In the genomic region with DNA sequence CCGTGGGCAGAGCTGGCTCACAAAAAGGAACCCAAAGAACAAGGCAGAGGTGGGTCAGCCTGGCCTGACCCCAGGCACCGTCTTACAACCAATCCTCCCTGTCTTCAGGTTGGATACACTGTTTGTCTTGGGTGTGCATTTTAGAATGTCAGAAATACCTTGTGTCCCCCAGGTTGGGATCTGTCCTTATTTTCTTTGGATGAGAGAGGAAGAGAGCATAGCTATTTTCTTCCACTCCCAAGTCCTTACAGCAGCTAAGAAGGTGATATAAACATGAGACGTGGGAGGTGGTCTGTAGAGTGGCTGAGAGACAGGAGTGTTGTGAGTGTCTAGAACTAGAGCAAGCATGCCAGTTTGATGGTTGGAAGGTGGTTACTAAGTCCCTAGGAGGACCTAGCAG, we compare ENCODE assay signal across 28 mouse cellular contexts. TPM values are rescaled to one million over a fixed set of nuclear protein-coding genes. Genes with fewer than 3 reads are reported as not detected.
DNase-seq lines count a peak whose midpoint lies in the region; ATAC-seq and TF ChIP-seq lines count a peak whose summit lies in the region.
"Had no signal": no experiment of that assay in that cellular context is flagged by ENCODE, and none has a peak within 500 bp of the region (broad histone marks: within the 10 kb centered on the region; RNA-seq: fewer than 3 reads in every experiment).

No protein-coding gene starts in this region.

- no peak for TF ChIP-seq CTCF in embryonic fibroblast, embryonic 13.5 days (IDR thresholded peaks at IDR 0.05; ENCODE audit: borderline replicate concordance, insufficient read depth, low read length)

- no peaks in the 10 kb centered on the region; the same call in none of the 2 replicates for H3K4me1 ChIP-seq in hindbrain, embryonic 13.5 days (replicated peaks)
- H3K4me1 ChIP-seq in hindbrain, embryonic 11.5 days (replicated peaks; ENCODE audit: control insufficient read depth, insufficient read depth, low read length) = no peaks in the 10 kb centered on the region
- H3K4me1 ChIP-seq in kidney, embryonic 16.5 days (ENCODE audit: insufficient read depth, low read length) = peaks cover 60% of the 10 kb centered on the region
- no peaks in the 10 kb centered on the region for H3K4me1 ChIP-seq in embryonic fibroblast, embryonic 13.5 days (ENCODE audit: control insufficient read depth, insufficient read depth, low read length)
- peaks cover 33% of the 10 kb centered on the region for H3K4me1 ChIP-seq in neural tube, embryonic 12.5 days
- H3K4me1 ChIP-seq: forebrain, embryonic 13.5 days had no signal

- H3K4me2 ChIP-seq in hindbrain, embryonic 13.5 days = peak overlapping the region; percentile 83
- H3K4me2 ChIP-seq in hindbrain, embryonic 11.5 days (replicated peaks; ENCODE audit: low read depth, low read length) = no peak overlapping the region
- peak overlapping the region; percentile 90 for H3K4me2 ChIP-seq in kidney, embryonic 16.5 days (replicated peaks; ENCODE audit: low read depth, low read length)
- H3K4me2 ChIP-seq in neural tube, embryonic 12.5 days (replicated peaks) = peak overlapping the region; percentile 100
- H3K4me2 ChIP-seq: embryonic facial prominence, embryonic 13.5 days; forebrain, embryonic 13.5 days; limb, embryonic 12.5 days; liver, embryonic 11.5 days; midbrain, embryonic 13.5 days had no signal

- peaks cover 96% of the 10 kb centered on the region for H3K27me3 ChIP-seq in hindbrain, embryonic 13.5 days
- H3K27me3 ChIP-seq in hindbrain, embryonic 11.5 days (ENCODE audit: control insufficient read depth, insufficient read depth, low read length) = peaks cover 97% of the 10 kb centered on the region
- H3K27me3 ChIP-seq in kidney, embryonic 16.5 days (ENCODE audit: insufficient read depth, low read length) = no peaks in the 10 kb centered on the region
- no peaks in the 10 kb centered on the region for H3K27me3 ChIP-seq in neural tube, embryonic 12.5 days (replicated peaks)

- intact Hi-C loops in heart, postnatal 14 days (cut with DNase I) = no loop called here

- H3K9ac ChIP-seq in hindbrain, embryonic 13.5 days = peak overlapping the region; percentile 99
- H3K9ac ChIP-seq in hindbrain, embryonic 11.5 days (ENCODE audit: low read depth, low read length) = no peak overlapping the region
- peak overlapping the region; percentile 98 for H3K9ac ChIP-seq in kidney, embryonic 16.5 days (replicated peaks; ENCODE audit: low read length)
- peak overlapping the region; percentile 100 for H3K9ac ChIP-seq in neural tube, embryonic 12.5 days
- H3K9ac ChIP-seq: embryonic facial prominence, embryonic 13.5 days; forebrain, embryonic 13.5 days; limb, embryonic 12.5 days; liver, postnatal 0 days; midbrain, embryonic 13.5 days had no signal

- no peak for DNase-seq in hindbrain, embryonic 11.5 days (ENCODE audit: low spot score)
- no peak for DNase-seq in kidney, adult 11 months
- DNase-seq in heart, postnatal 14 days = no peak
- DNase-seq: adrenal gland, postnatal 10 days; cerebellum, adult 2 months; cerebellum, postnatal 25 days; gastrocnemius, postnatal 36 days; heart, postnatal 4 days; kidney, adult 9 months; liver, postnatal 0 days; lung, postnatal 14 days; thymus, postnatal 36 days had no signal

- ATAC-seq in hindbrain, embryonic 13.5 days (ENCODE audit: low FRiP score) = no peak
- ATAC-seq in hindbrain, embryonic 11.5 days (ENCODE audit: low FRiP score) = no peak
- no peak for ATAC-seq in kidney, embryonic 16.5 days (ENCODE audit: low FRiP score, low TSS enrichment)
- no peak for ATAC-seq in neural tube, embryonic 12.5 days (ENCODE audit: low FRiP score, low read depth)
- ATAC-seq in megakaryocyte progenitor cell, adult 5-6 weeks (replicated peaks; ENCODE audit: poor library complexity) = no peak
- ATAC-seq: forebrain, embryonic 13.5 days; liver, postnatal 0 days; midbrain, embryonic 13.5 days had no signal

- H3K9me3 ChIP-seq in hindbrain, embryonic 13.5 days = no peaks in the 10 kb centered on the region
- H3K9me3 ChIP-seq in hindbrain, embryonic 11.5 days (ENCODE audit: control insufficient read depth, low read length) = no peaks in the 10 kb centered on the region
- H3K9me3 ChIP-seq in kidney, embryonic 16.5 days (ENCODE audit: low read length) = no peaks in the 10 kb centered on the region
- no peaks in the 10 kb centered on the region for H3K9me3 ChIP-seq in neural tube, embryonic 12.5 days
- H3K9me3 ChIP-seq: embryonic facial prominence, embryonic 13.5 days; forebrain, embryonic 13.5 days; limb, embryonic 12.5 days; midbrain, embryonic 13.5 days had no signal

- peak overlapping the region; percentile 100 for H3K27ac ChIP-seq in hindbrain, embryonic 13.5 days
- H3K27ac ChIP-seq in hindbrain, embryonic 11.5 days (ENCODE audit: low read depth, low read length) = no peak overlapping the region; the same call in 1 of the 2 replicates
- peak overlapping the region; percentile 99 for H3K27ac ChIP-seq in kidney, embryonic 16.5 days (ENCODE audit: low read length)
- H3K27ac ChIP-seq in embryonic fibroblast, embryonic 13.5 days (ENCODE audit: insufficient read depth, low read length) = peak overlapping the region; percentile 19
- peak overlapping the region; percentile 99 for H3K27ac ChIP-seq in neural tube, embryonic 12.5 days
- H3K27ac ChIP-seq: embryonic facial prominence, embryonic 13.5 days; forebrain, embryonic 13.5 days; layer of hippocampus, adult 2 months; limb, embryonic 12.5 days; midbrain, embryonic 13.5 days had no signal

- WGBS in hindbrain, embryonic 13.5 days = 5% methylated on average over 3 of the region's 3 CpGs
- WGBS in hindbrain, embryonic 11.5 days = 0% methylated on average over 3 of the region's 3 CpGs
- 31% methylated on average over 3 of the region's 3 CpGs for WGBS in kidney, embryonic 16.5 days
- 4% methylated on average over 3 of the region's 3 CpGs for WGBS in neural tube, embryonic 12.5 days

- peak overlapping the region; percentile 57 for H3K4me3 ChIP-seq in hindbrain, embryonic 13.5 days
- no peak overlapping the region for H3K4me3 ChIP-seq in hindbrain, embryonic 11.5 days (ENCODE audit: low read depth, low read length)
- peak overlapping the region; percentile 71 for H3K4me3 ChIP-seq in kidney, embryonic 16.5 days (ENCODE audit: low read length)
- H3K4me3 ChIP-seq in embryonic fibroblast, embryonic 13.5 days (ENCODE audit: insufficient read depth, low read length) = 0 out of 2 replicates have a peak overlapping the region, but pooled peaks have one; percentile 58
- H3K4me3 ChIP-seq in neural tube, embryonic 12.5 days = peak overlapping the region; percentile 99
- H3K4me3 ChIP-seq: embryonic facial prominence, embryonic 13.5 days; forebrain, embryonic 13.5 days; layer of hippocampus, adult 2 months; limb, embryonic 12.5 days; midbrain, embryonic 13.5 days had no signal

- no peaks in the 10 kb centered on the region for H3K36me3 ChIP-seq in hindbrain, embryonic 13.5 days
- no peaks in the 10 kb centered on the region for H3K36me3 ChIP-seq in hindbrain, embryonic 11.5 days (ENCODE audit: control insufficient read depth, insufficient read depth, low read length)
- H3K36me3 ChIP-seq in kidney, embryonic 16.5 days (ENCODE audit: insufficient read depth, low read length) = 0 out of 2 replicates have a peak, but pooled peaks cover 5% of the 10 kb centered on the region
- peaks cover 15% of the 10 kb centered on the region for H3K36me3 ChIP-seq in neural tube, embryonic 12.5 days
- H3K36me3 ChIP-seq: embryonic facial prominence, embryonic 13.5 days; limb, embryonic 12.5 days; midbrain, embryonic 13.5 days had no signal

- no peak for TF ChIP-seq POLR2A in embryonic fibroblast, embryonic 13.5 days (IDR thresholded peaks at IDR 0.05; ENCODE audit: low read depth, low read length)

RNA-seq across cellular contexts. Expression of gene Hoxb6, which starts 5.2 kb away (rescaled TPM):
- polyA plus RNA-seq in hindbrain, embryonic 13.5 days (2015; fragmentation: Nextera tagmentation; extraction: Ambion mirVana) = 81.9 and 132 TPM in 2 replicates
- 15.9 and 38.5 TPM in 2 replicates for polyA plus RNA-seq in hindbrain, embryonic 11.5 days (2014; fragmentation: Nextera tagmentation; extraction: Ambion mirVana)
- polyA plus RNA-seq in kidney, embryonic 16.5 days (2015; fragmentation: Nextera tagmentation; extraction: Ambion mirVana) = 50.3 and 55.7 TPM in 2 replicates
- 9.6 and 14.1 TPM in 2 replicates for polyA plus RNA-seq in embryonic fibroblast, embryonic 13.5 days (2011; ENCODE audit: insufficient read length, low read depth, missing spikeins)
- 145 and 151 TPM in 2 replicates for polyA plus RNA-seq in neural tube, embryonic 12.5 days (2016; fragmentation: Nextera tagmentation; extraction: Ambion mirVana)
- not detected in 2 replicates for total RNA-seq in megakaryocyte progenitor cell, adult 5-6 weeks (2015)
- total RNA-seq in megakaryocyte progenitor cell, adult 5-6 weeks (2017) = 0.30 TPM in 1 of 2 replicates, not detected in the other
- total RNA-seq in heart, postnatal 14 days (2021) = not detected
- total RNA-seq: heart, adult 8-10 months; heart, postnatal 4 days; layer of hippocampus, adult 2 months; layer of hippocampus, postnatal 25 days; left cerebral cortex, postnatal 14 days; megakaryocyte, adult 5-6 weeks had no signal
- polyA plus RNA-seq: forebrain, embryonic 13.5 days; heart, embryonic 14.5 days; liver, postnatal 0 days; midbrain, embryonic 13.5 days had no signal

RNA-seq across cellular contexts. Expression of gene Hoxb5, which starts 5.7 kb away (rescaled TPM):
- polyA plus RNA-seq in hindbrain, embryonic 13.5 days (2015; fragmentation: Nextera tagmentation; extraction: Ambion mirVana) = 196 and 216 TPM in 2 replicates
- polyA plus RNA-seq in hindbrain, embryonic 11.5 days (2014; fragmentation: Nextera tagmentation; extraction: Ambion mirVana) = 33.1 and 42.5 TPM in 2 replicates
- 19.2 and 24.3 TPM in 2 replicates for polyA plus RNA-seq in kidney, embryonic 16.5 days (2015; fragmentation: Nextera tagmentation; extraction: Ambion mirVana)
- polyA plus RNA-seq in embryonic fibroblast, embryonic 13.5 days (2011; ENCODE audit: insufficient read length, low read depth, missing spikeins) = 4.1 and 5.9 TPM in 2 replicates
- polyA plus RNA-seq in neural tube, embryonic 12.5 days (2016; fragmentation: Nextera tagmentation; extraction: Ambion mirVana) = 79.2 and 94.7 TPM in 2 replicates
- total RNA-seq in megakaryocyte progenitor cell, adult 5-6 weeks (2015) = 0.07 and 0.44 TPM in 2 replicates
- total RNA-seq in megakaryocyte progenitor cell, adult 5-6 weeks (2017) = 0.14 TPM in 1 of 2 replicates, not detected in the other
- under 1 TPM; 0.19 to 0.22 TPM for total RNA-seq in heart, postnatal 14 days (2021)
- total RNA-seq: layer of hippocampus, adult 2 months; layer of hippocampus, postnatal 25 days; left cerebral cortex, postnatal 14 days; megakaryocyte, adult 5-6 weeks had no signal
- polyA plus RNA-seq: forebrain, embryonic 13.5 days had no signal

RNA-seq across cellular contexts. Expression of gene Hoxb7, which starts 11.0 kb away (rescaled TPM):
- 21.5 and 33.2 TPM in 2 replicates for polyA plus RNA-seq in hindbrain, embryonic 13.5 days (2015; fragmentation: Nextera tagmentation; extraction: Ambion mirVana)
- polyA plus RNA-seq in hindbrain, embryonic 11.5 days (2014; fragmentation: Nextera tagmentation; extraction: Ambion mirVana) = 4.0 and 11.2 TPM in 2 replicates
- polyA plus RNA-seq in kidney, embryonic 16.5 days (2015; fragmentation: Nextera tagmentation; extraction: Ambion mirVana) = 60.9 and 68.3 TPM in 2 replicates
- polyA plus RNA-seq in embryonic fibroblast, embryonic 13.5 days (2011; ENCODE audit: insufficient read length, low read depth, missing spikeins) = 13.1 and 22.5 TPM in 2 replicates
- 97.1 and 101 TPM in 2 replicates for polyA plus RNA-seq in neural tube, embryonic 12.5 days (2016; fragmentation: Nextera tagmentation; extraction: Ambion mirVana)
- total RNA-seq in megakaryocyte progenitor cell, adult 5-6 weeks (2015) = not detected in 2 replicates
- total RNA-seq in megakaryocyte progenitor cell, adult 5-6 weeks (2017) = not detected in 2 replicates
- total RNA-seq in heart, postnatal 14 days (2021) = not detected
- total RNA-seq: heart, adult 8-10 months; layer of hippocampus, adult 2 months; layer of hippocampus, postnatal 25 days; left cerebral cortex, postnatal 14 days; megakaryocyte, adult 5-6 weeks had no signal
- polyA plus RNA-seq: cerebellum, adult 2 months; forebrain, embryonic 13.5 days; heart, embryonic 14.5 days; midbrain, embryonic 13.5 days had no signal

RNA-seq across cellular contexts. Expression of gene Hoxb8, which starts 15.7 kb away (rescaled TPM):
- polyA plus RNA-seq in hindbrain, embryonic 13.5 days (2015; fragmentation: Nextera tagmentation; extraction: Ambion mirVana) = 19.2 and 27.2 TPM in 2 replicates
- 3.1 and 7.0 TPM in 2 replicates for polyA plus RNA-seq in hindbrain, embryonic 11.5 days (2014; fragmentation: Nextera tagmentation; extraction: Ambion mirVana)
- 9.5 and 12.9 TPM in 2 replicates for polyA plus RNA-seq in kidney, embryonic 16.5 days (2015; fragmentation: Nextera tagmentation; extraction: Ambion mirVana)
- 11.7 and 20.1 TPM in 2 replicates for polyA plus RNA-seq in embryonic fibroblast, embryonic 13.5 days (2011; ENCODE audit: insufficient read length, low read depth, missing spikeins)
- polyA plus RNA-seq in neural tube, embryonic 12.5 days (2016; fragmentation: Nextera tagmentation; extraction: Ambion mirVana) = 35.7 and 53.3 TPM in 2 replicates
- total RNA-seq in megakaryocyte progenitor cell, adult 5-6 weeks (2015) = not detected in 2 replicates
- not detected in 2 replicates for total RNA-seq in megakaryocyte progenitor cell, adult 5-6 weeks (2017)
- total RNA-seq in heart, postnatal 14 days (2021) = not detected
- total RNA-seq: heart, adult 8-10 months; heart, postnatal 4 days; layer of hippocampus, adult 2 months; layer of hippocampus, postnatal 25 days; left cerebral cortex, postnatal 14 days; megakaryocyte, adult 5-6 weeks had no signal
- polyA plus RNA-seq: forebrain, embryonic 13.5 days; heart, embryonic 14.5 days; liver, postnatal 0 days; midbrain, embryonic 13.5 days had no signal

RNA-seq across cellular contexts. Expression of gene Hoxb4, which starts 20.6 kb away (rescaled TPM):
- 9.5 and 11.3 TPM in 2 replicates for polyA plus RNA-seq in hindbrain, embryonic 13.5 days (2015; fragmentation: Nextera tagmentation; extraction: Ambion mirVana)
- 3.5 and 5.1 TPM in 2 replicates for polyA plus RNA-seq in hindbrain, embryonic 11.5 days (2014; fragmentation: Nextera tagmentation; extraction: Ambion mirVana)
- polyA plus RNA-seq in kidney, embryonic 16.5 days (2015; fragmentation: Nextera tagmentation; extraction: Ambion mirVana) = 4.1 and 6.2 TPM in 2 replicates
- polyA plus RNA-seq in embryonic fibroblast, embryonic 13.5 days (2011; ENCODE audit: insufficient read length, low read depth, missing spikeins) = 8.3 and 10.4 TPM in 2 replicates
- 10.2 and 15.1 TPM in 2 replicates for polyA plus RNA-seq in neural tube, embryonic 12.5 days (2016; fragmentation: Nextera tagmentation; extraction: Ambion mirVana)
- total RNA-seq in megakaryocyte progenitor cell, adult 5-6 weeks (2015) = 1.7 and 2.7 TPM in 2 replicates
- 1.5 and 2.2 TPM in 2 replicates for total RNA-seq in megakaryocyte progenitor cell, adult 5-6 weeks (2017)
- 1 to 10 TPM; 1.0 to 1.3 TPM for total RNA-seq in heart, postnatal 14 days (2021)
- total RNA-seq: layer of hippocampus, adult 2 months; layer of hippocampus, postnatal 25 days; left cerebral cortex, postnatal 14 days had no signal
- polyA plus RNA-seq: forebrain, embryonic 13.5 days; midbrain, embryonic 13.5 days had no signal
